Mouse (Mus musculus) cerebellum, postnatal 14 days (tissue): ENCODE measurements at regions not wholly inside any gene's neighbourhood (a gene's known extent, or its start where the extent isn't known, plus 50 kb on each side); places are given as distances from the start of the nearest gene placed in this dataset.
A peak's percentile ranks its signal among the peaks of the same experiment; 100 is the strongest.

ENCODE experiments used
- DNase-seq, 2 experiments: peaks; one replicate each; pipeline ENCODE4 v3.0.0; 2021; ENCODE audit warnings: mixed read lengths in 2 of 2

GRCm38 (mm10) chr6:50780677-50781076 lies 126.4 kb upstream of the Npvf start:
- DNase-seq: no peak

GRCm38 (mm10) chr6:50781271-50781670 lies 127.0 kb upstream of the Npvf start:
- DNase-seq: no peak

- DNase-seq: no peak
Measured at GRCm38 (mm10) chr6:50782221-50782620, 128.0 kb upstream of the Npvf start.

GRCm38 (mm10) chr6:50783494-50783893 lies 129.3 kb upstream of the Npvf start:
- DNase-seq: peak in 1 of 2 experiments; percentile 40

- DNase-seq: peak; percentile 60 to 61
Measured at GRCm38 (mm10) chr6:50784381-50784780, 130.1 kb upstream of the Npvf start.

- no peak for DNase-seq
Measured at GRCm38 (mm10) chr6:50787666-50788065, 133.4 kb upstream of the Npvf start.

GRCm38 (mm10) chr6:50799963-50800362 lies 145.7 kb upstream of the Npvf start:
- no peak for DNase-seq

GRCm38 (mm10) chr6:50802956-50803355 lies 148.7 kb upstream of the Npvf start:
- no peak for DNase-seq

- peak in 1 of 2 experiments; percentile 36 for DNase-seq
Measured at GRCm38 (mm10) chr6:50804477-50805005, 150.3 kb upstream of the Npvf start.

- peak; percentile 76 to 78 for DNase-seq
Measured at GRCm38 (mm10) chr6:50806376-50807077, 152.3 kb upstream of the Npvf start.

- peak in 1 of 2 experiments; percentile 49 for DNase-seq
Measured at GRCm38 (mm10) chr6:50807187-50808012, 153.2 kb upstream of the Npvf start.

GRCm38 (mm10) chr6:50808126-50808525 lies 153.9 kb upstream of the Npvf start:
- DNase-seq: peak; percentile 87 to 92

- DNase-seq: no peak
Measured at GRCm38 (mm10) chr6:50808811-50809668, 154.8 kb upstream of the Npvf start.

- no peak for DNase-seq
Measured at GRCm38 (mm10) chr6:50809669-50809983, 155.4 kb upstream of the Npvf start.

- DNase-seq: no peak
Measured at GRCm38 (mm10) chr6:50814936-50815500, 160.8 kb upstream of the Npvf start.

- peak; percentile 43 to 46 for DNase-seq
Measured at GRCm38 (mm10) chr6:50815579-50815978, 161.3 kb upstream of the Npvf start.

GRCm38 (mm10) chr6:50817430-50817829 lies 163.2 kb upstream of the Npvf start:
- DNase-seq: no peak

- DNase-seq: no peak
Measured at GRCm38 (mm10) chr6:50818433-50818832, 164.2 kb upstream of the Npvf start.

GRCm38 (mm10) chr6:50818891-50819541 lies 164.8 kb upstream of the Npvf start:
- DNase-seq: no peak

- DNase-seq: peak in 1 of 2 experiments; percentile 38
Measured at GRCm38 (mm10) chr6:50821401-50822235, 167.4 kb upstream of the Npvf start.
